Mouse (Mus musculus): ENCODE measurements around the gene Ppp1r14d.

- TF ChIP-seq CTCF (IDR thresholded peaks at IDR 0.05; ENCODE audit: control insufficient read depth, insufficient read depth, insufficient replicate concordance, low read depth, low read length) (no peak), POLR2A (IDR thresholded peaks at IDR 0.05; ENCODE audit: control insufficient read depth, low read depth, low read length) (no peak)
These were observed 25.7 kb downstream of the Ppp1r14d start for GRCm38 (mm10) chr2:119203871-119204460.

Data from testis, adult 2 months (tissue).